Mouse (Mus musculus) adrenal gland, adult (tissue): Measurements from ENCODE around the gene Kctd20.
"Not testable (repeated sequence)": the region's sequence is repeated elsewhere in the genome, so short reads cannot be mapped to it uniquely, and the experiment has no call there.

Experiments used
- DNase-seq, 2 experiments: peaks; one replicate each; pipeline ENCODE4 v3.0.0; 2022 to 2023; ENCODE audit warnings: low spot score in 1 of 2; ENCODE audit not compliant: inconsistent age in 2 of 2

Gene Kctd20

GRCm38 (mm10) chr17:28981081-28981480 is 29.3 kb downstream of the Kctd20 start:
- DNase-seq, result no peak

GRCm38 (mm10) chr17:28982591-28982990 is 30.8 kb downstream of the Kctd20 start:
- DNase-seq, result no peak

GRCm38 (mm10) chr17:28984724-28985420 is 33.1 kb downstream of the Kctd20 start:
- no peak for DNase-seq

GRCm38 (mm10) chr17:28986833-28987232 is 35.1 kb downstream of the Kctd20 start:
- peak in 1 of 2 experiments; percentile 60 for DNase-seq

GRCm38 (mm10) chr17:28987713-28988112 is 36.0 kb downstream of the Kctd20 start:
- DNase-seq, result peak; percentile 31 to 70

GRCm38 (mm10) chr17:28988291-28988690 is 36.5 kb downstream of the Kctd20 start:
- DNase-seq, result no peak

- DNase-seq, result no peak
Observed at GRCm38 (mm10) chr17:28988996-28989395, 37.2 kb downstream of the Kctd20 start.

GRCm38 (mm10) chr17:28990060-28990459 is 38.3 kb downstream of the Kctd20 start:
- DNase-seq, result no peak

- DNase-seq, result no peak
Observed at GRCm38 (mm10) chr17:28991286-28991685, 39.5 kb downstream of the Kctd20 start.

GRCm38 (mm10) chr17:28992105-28992504 is 40.4 kb downstream of the Kctd20 start:
- no peak for DNase-seq

GRCm38 (mm10) chr17:28993004-28993403 is 41.3 kb downstream of the Kctd20 start:
- not testable (repeated sequence) for DNase-seq

GRCm38 (mm10) chr17:28994615-28995014 is 42.9 kb downstream of the Kctd20 start:
- no peak for DNase-seq

GRCm38 (mm10) chr17:29000465-29000864 is 48.7 kb downstream of the Kctd20 start:
- DNase-seq, result no peak

GRCm38 (mm10) chr17:29003740-29004139 is 52.0 kb downstream of the Kctd20 start:
- no peak for DNase-seq

GRCm38 (mm10) chr17:29005002-29005401 is 53.3 kb downstream of the Kctd20 start:
- no peak for DNase-seq

GRCm38 (mm10) chr17:29006812-29007211 is 55.1 kb downstream of the Kctd20 start:
- DNase-seq, result peak in 1 of 2 experiments; percentile 43

- no peak for DNase-seq
Observed at GRCm38 (mm10) chr17:29007243-29007640, 55.5 kb downstream of the Kctd20 start.

- DNase-seq, result peak; percentile 96 to 99
Observed at GRCm38 (mm10) chr17:29007641-29008325, 56.0 kb downstream of the Kctd20 start, which contains the start of gene Stk38. Stk38 (minus strand) TSS chr17:29007995.

- no peak for DNase-seq
Observed at GRCm38 (mm10) chr17:29008326-29008650, 56.5 kb downstream of the Kctd20 start.

- DNase-seq, result no peak
Observed at GRCm38 (mm10) chr17:29009181-29009580, 57.4 kb downstream of the Kctd20 start.

- no peak for DNase-seq
Observed at GRCm38 (mm10) chr17:29014235-29014634, 62.5 kb downstream of the Kctd20 start.

GRCm38 (mm10) chr17:29015638-29016037 is 63.9 kb downstream of the Kctd20 start:
- peak in 1 of 2 experiments; percentile 74 for DNase-seq
